Mouse (Mus musculus) cerebellum, adult (tissue): Measurements from ENCODE around the gene Atp5f1.

Experiments used
- ATAC-seq: cut with Nextera tagmentation; 2 replicates; pipeline ENCODE4 v1.9.2; 2017; ENCODE audit warnings: mild to moderate bottlenecking, moderate library complexity, mixed read lengths; ENCODE audit not compliant: insufficient number of reproducible peaks, low FRiP score, low TSS enrichment

Atp5f1 gene

DNA sequence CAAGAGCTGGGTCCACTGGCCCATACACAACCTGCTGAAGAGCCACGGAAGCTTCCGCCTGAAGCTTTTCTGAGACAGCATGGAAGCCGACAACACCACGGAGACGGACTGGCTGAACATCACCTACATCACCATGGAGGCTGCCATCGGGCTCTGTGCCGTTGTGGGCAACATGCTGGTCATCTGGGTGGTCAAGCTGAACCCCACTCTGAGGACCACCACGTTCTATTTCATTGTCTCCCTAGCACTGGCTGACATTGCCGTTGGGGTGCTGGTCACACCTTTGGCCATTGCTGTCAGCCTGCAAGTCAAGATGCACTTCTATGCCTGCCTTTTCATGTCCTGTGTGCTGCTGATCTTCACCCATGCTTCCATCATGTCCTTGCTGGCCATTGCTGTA, 55.2 kb downstream of the Atp5f1 start:
- no peak for ATAC-seq

DNA sequence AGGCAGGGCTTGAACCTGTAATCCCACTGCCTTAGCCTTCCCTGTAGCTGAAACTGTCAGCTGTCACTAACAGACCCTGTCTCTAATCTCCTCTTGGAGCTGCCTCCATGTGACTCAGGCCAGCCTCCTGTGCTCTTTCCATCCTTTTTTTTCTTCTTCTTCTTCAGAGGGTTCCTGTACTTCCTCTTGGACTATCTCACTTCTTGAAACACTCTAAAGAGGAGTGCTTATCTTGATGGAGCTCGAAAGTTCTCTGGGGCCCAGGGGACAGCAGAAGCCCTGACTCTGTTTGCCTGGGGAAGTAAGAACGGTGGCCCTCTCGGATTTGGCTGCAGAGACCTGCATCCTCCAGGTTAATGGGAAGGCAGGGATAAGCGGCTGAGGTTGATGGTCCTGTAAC, 55.7 kb downstream of the Atp5f1 start:
- no peak for ATAC-seq

DNA sequence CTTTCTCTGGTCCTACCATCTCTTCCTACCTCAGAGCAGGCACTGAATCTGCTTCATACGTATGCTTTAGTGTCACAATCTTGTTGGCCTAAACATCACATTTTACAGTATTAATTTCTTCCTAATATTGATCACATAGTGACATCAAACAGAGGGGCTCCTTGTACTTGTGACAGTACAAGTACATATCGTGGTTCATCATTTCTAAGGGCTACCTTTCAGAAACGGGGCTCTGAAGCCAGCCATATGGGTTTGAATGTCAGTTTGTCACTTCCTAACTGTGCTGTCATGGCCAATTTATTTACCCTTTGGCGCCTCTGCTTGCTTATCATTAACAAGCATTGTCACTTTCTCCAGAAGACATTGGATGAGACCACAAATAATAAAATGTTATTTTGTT, 58.4 kb downstream of the Atp5f1 start:
- no peak for ATAC-seq

DNA sequence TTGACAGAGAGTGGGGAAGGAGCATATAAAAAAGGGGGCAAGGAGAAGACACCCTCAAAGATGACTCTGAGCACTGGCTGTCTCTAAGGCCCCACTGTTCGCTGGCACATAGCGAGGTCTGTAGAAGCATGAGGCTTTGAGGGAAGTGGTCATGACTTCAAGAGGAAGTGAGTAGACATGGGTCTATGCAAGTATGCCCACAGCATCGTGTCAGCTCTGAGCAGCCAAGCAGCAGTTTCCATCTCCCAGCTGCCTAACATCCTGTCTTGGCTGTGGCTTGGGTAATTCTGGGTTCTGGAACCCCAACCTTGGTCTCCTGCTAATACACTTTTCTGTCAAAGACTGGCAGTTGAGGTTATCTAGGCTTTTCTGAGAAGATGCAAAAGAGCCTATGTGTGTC, 59.2 kb downstream of the Atp5f1 start:
- ATAC-seq, result no peak

DNA sequence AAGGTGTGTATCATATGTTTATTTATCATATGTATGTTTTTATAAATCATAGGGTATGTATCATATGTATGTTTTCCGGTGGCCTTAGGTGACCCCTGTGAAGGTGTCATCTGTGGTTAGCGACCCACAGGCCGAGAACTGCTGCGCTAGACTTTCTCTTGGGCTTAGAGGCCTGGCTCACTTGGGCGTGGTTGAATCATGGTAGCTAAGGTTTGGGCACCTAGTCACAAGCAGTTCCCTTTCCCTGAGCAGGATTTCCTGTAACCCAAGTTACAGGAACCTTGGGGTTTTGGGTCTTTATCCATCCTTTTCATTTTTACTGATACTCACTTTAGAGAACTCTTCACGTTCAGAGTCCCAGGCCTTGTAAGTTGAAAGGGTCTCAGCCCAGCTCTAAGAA, 59.6 kb downstream of the Atp5f1 start:
- no peak for ATAC-seq

DNA sequence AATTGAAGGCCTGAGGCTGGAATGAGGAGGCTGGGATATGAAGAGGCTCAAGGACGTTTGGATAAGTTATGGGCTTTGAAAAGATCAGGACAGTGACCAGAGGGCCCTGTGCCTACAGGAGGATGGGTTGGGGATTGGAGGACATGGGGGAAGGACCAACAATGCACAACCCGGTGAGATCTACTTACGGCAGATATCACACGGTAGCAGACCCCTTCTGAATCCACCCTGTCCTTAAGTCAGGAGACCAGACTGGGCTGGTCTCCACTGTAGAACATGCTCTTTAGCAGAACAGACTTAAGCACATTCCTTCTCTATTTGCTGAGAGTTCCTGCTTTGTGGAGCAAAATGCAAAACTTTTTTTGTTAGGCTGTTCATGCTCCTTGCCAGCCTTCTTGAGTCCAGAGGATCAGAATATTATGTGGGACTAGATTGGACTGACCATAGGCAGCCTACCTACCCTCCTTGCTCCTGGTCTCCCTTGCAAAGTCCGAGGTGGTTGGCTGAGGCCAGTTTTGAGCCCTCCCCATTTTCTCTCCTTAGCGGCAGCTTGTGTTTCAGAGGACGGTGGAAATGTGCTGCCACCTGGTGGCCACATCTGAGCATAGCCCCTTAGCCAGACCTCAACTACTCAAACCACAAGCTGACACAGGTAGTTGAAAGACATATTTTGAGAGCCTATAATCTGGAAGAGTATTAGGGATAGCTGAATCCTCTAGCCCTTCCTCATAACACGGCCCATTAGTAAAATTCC, 60.3 kb downstream of the Atp5f1 start:
- peak; percentile 86 for ATAC-seq

DNA sequence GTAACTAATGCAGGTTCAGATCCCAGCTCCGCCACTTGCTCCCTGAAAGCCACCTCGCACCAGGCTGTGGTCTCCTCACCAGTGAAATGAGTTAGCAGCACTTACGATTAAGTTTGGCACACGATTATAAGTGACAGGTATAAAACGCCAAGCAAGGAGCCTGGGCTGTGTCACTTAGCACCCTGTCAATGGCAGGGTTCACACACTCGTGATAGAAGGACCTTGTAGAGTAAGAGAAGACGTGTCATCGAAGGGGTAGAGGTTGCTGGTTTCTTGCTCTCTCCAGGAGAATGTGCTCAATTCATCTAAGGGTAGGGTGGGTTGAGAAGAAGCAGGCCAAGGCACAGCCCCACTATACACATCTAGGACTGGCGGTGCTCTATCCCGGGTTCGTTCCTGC, 61.0 kb downstream of the Atp5f1 start:
- no peak for ATAC-seq

DNA sequence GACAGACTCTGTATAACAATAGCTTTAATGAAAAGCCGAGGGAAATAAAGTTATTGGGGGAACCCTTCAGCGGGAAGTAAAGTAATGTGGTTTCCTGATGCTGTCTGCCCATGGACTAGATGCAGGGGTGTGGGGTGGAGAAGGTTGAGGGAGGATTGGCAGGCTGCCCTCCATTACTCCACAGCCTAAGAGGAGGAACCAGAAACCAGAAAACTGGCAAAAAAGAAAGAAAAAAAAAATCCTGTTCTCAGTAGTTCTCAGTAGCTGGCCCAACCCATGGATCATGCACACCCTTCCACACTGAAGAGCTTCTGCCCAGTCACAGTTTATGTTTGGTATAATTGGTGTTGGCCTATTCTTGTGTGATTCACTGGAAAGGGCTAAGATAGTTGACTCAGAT, 61.6 kb downstream of the Atp5f1 start:
- no peak for ATAC-seq

DNA sequence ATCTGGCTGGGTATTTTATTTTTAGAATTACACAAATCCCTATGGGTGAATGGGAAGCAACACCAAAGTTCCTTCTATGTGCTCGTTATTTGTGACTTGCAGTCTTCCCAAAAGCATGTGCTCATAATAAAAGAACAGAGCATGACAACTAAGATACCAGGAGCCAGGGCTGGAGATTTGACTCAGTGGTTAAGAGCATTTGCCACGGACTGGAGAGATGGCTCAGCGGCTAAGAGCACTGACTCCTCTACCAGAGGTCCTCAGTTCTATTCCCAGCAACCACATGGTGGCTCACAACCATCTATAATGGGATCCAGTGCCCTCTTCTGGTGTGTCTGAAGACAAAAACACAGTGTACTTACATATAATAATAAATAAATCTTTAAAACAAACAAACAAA, 63.1 kb downstream of the Atp5f1 start:
- no peak for ATAC-seq

DNA sequence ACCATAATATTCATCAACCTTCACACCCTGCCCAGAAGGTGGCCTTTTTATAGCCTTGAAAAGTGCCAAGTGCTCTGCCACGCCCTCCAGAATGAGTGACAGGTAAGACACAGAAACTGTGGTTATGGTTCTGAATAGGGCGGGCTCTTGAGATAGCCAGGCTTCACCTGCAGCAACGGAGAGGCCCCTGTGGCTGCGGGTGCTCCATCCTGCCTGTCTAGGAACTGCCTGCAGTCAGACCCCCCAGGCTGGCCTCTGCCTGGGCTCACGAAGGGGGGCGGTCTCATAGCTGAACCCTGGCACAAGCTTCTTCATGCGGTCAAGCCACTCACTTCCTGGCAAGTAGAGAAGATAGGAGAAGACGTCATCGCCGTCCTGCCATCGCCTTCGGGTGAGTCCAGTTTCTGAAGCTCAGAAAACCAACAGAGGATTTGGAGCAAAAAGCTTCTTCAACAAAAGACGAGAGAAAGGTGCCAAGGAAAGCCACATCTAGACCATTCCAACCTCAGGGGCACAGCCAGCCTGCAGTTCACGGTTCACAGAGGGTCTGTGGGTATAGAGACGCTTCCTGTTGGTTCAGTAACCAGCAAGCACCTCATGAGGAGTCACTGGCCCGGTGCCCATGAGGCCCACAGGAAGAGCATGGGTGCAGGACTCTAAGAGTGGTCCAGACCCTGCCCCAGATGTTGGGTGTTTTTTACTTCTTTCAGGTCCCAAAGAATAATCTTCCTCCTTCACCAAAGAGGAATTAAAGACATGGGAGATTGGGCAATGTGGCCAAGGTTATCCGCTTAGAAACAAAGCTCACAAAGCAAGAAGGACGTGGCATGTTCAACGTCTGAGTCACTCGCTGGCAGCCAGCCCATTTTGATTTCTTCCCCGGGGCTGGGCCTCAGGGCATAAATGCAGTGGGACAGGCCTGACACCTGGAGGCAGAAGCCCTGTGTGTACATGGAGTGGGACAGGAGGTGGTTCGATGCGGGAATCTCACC, 65.0 kb downstream of the Atp5f1 start:
- ATAC-seq, result no peak

DNA sequence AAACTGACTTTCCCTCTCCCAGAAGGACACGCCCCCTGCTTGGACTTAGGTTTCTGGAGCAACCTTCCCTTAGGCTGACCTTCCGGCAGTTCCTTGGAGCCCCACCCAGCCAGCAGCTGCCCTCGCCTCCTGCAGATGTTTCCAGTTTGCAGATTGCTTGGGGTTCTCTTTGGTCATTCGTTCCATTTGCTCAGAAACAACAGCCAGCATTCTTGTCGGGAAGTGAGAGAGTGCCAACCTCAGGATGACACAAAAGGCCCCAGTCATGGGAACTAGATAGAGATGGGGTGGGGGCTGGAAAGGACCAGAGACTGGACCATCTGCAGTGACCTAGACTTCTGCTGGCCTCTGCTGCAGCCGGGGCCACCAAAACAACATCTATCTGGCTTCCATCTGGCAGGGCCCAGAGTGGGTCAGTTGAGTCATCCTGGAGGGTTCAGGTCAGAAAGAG, 65.9 kb downstream of the Atp5f1 start:
- ATAC-seq, result no peak
